Mouse (Mus musculus) megakaryocyte progenitor cell, adult 5-6 weeks (primary cell): ENCODE measurements around the gene Fam206a. TPM values are rescaled to one million over a fixed set of nuclear protein-coding genes. Genes with fewer than 3 reads are reported as not detected.

ENCODE experiments used
- ATAC-seq: replicated peaks from 2 replicates; pipeline ENCODE4 v1.8.0; 2016; ENCODE audit warnings: mild to moderate bottlenecking, moderate TSS enrichment, inconsistent platforms; ENCODE audit not compliant: poor library complexity
- total RNA-seq, 2 experiments: library from RNA; stranded (forward) in 1 of 2; stranded (reverse) in 1 of 2; fragments of 157-497, 149-512 nt in 1 of 2; fragments of 200-1000 nt in 1 of 2; gene quantifications; 2 replicates each; pipeline versions ENCODE4 v1.2.3 to v1.2.4; 2015 to 2017

The Fam206a gene
- total RNA-seq, 2 experiments from 2014 or later, result 8.2 to 41.2 TPM

GRCm38 (mm10) chr4:56842501-56842900 lies 40.4 kb downstream of the Fam206a start:
- no peak for ATAC-seq

- no peak for ATAC-seq
These were observed 41.8 kb downstream of the Fam206a start for GRCm38 (mm10) chr4:56843963-56844362.

- no peak for ATAC-seq
These were observed 42.8 kb downstream of the Fam206a start for GRCm38 (mm10) chr4:56844911-56845310.

GRCm38 (mm10) chr4:56845896-56846533 lies 43.9 kb downstream of the Fam206a start:
- no peak for ATAC-seq

GRCm38 (mm10) chr4:56847400-56847799 lies 45.3 kb downstream of the Fam206a start:
- no peak for ATAC-seq

- no peak for ATAC-seq
These were observed 45.9 kb downstream of the Fam206a start for GRCm38 (mm10) chr4:56848044-56848443.

GRCm38 (mm10) chr4:56850724-56851123 lies 48.6 kb downstream of the Fam206a start:
- ATAC-seq, result no peak

- no peak for ATAC-seq
These were observed 53.8 kb downstream of the Fam206a start for GRCm38 (mm10) chr4:56855935-56856334.

GRCm38 (mm10) chr4:56856371-56856949 lies 54.3 kb downstream of the Fam206a start:
- no peak for ATAC-seq

GRCm38 (mm10) chr4:56858733-56859132 lies 56.6 kb downstream of the Fam206a start:
- no peak for ATAC-seq

Other genes with a start within 250 kb of the Fam206a start
- gene Gm26657, start 62.3 kb upstream of the Fam206a start, total RNA-seq (2015), result not detected in 2 replicates
- not detected in 2 replicates for gene Gm26657, start 62.3 kb upstream of the Fam206a start, total RNA-seq (2017)
- 0.17 TPM in 1 of 2 replicates, not detected in the other for gene Actl7b, start 60.9 kb upstream of the Fam206a start, total RNA-seq (2015)
- gene Actl7b, start 60.9 kb upstream of the Fam206a start, total RNA-seq (2017), result 0.14 and 0.37 TPM in 2 replicates
- gene Actl7a, start 58.9 kb upstream of the Fam206a start, total RNA-seq (2015), result not detected in 2 replicates
- gene Actl7a, start 58.9 kb upstream of the Fam206a start, total RNA-seq (2017), result not detected in 2 replicates
- 58.5 and 61.1 TPM in 2 replicates for gene Elp1, start within 50 bp of the Fam206a start, total RNA-seq (2015)
- gene Elp1, start within 50 bp of the Fam206a start, total RNA-seq (2017), result 42.5 and 51.8 TPM in 2 replicates
- 1.7 and 3.1 TPM in 2 replicates for gene Ctnnal1, start 62.8 kb downstream of the Fam206a start, total RNA-seq (2015)
- gene Ctnnal1, start 62.8 kb downstream of the Fam206a start, total RNA-seq (2017), result 3.3 and 3.5 TPM in 2 replicates
- gene Tmem245, start 145.1 kb downstream of the Fam206a start, total RNA-seq (2015), result 12.7 and 14.6 TPM in 2 replicates
- gene Tmem245, start 145.1 kb downstream of the Fam206a start, total RNA-seq (2017), result 5.0 and 5.8 TPM in 2 replicates
- gene Frrs1l, start 188.0 kb downstream of the Fam206a start, total RNA-seq (2015), result not detected in 2 replicates
- not detected in 2 replicates for gene Frrs1l, start 188.0 kb downstream of the Fam206a start, total RNA-seq (2017)